Mouse (Mus musculus) hindbrain, embryonic 13.5 days (tissue): Measurements from ENCODE around the gene Strap. TPM values are rescaled to one million over a fixed set of nuclear protein-coding genes. Genes with fewer than 3 reads are reported as not detected.

Experiments used
- ATAC-seq: fragments of 200-750 bp; cut with Nextera tagmentation; 2 replicates; pipeline ENCODE4 v1.8.0; 2017; ENCODE audit warnings: moderate TSS enrichment; ENCODE audit not compliant: low FRiP score
- H3K27ac ChIP-seq: fragments of 300-500 bp; sonication (generic); 2 replicates; pipeline ENCODE4 v1.5.1; 2015; ENCODE audit warnings: inconsistent platforms, mild to moderate bottlenecking, moderate library complexity
- H3K27me3 ChIP-seq: fragments of 300-500 bp; sonication (generic); 2 replicates; pipeline ENCODE4 v1.6.1; 2015; ENCODE audit warnings: mild to moderate bottlenecking, inconsistent platforms
- H3K36me3 ChIP-seq: fragments of 300-500 bp; sonication (generic); 2 replicates; pipeline ENCODE4 v1.6.1; 2015; ENCODE audit warnings: mild to moderate bottlenecking, inconsistent platforms
- H3K4me1 ChIP-seq: fragments of 300-500 bp; sonication (generic); replicated peaks from 2 replicates; pipeline ENCODE4 v1.6.1; 2015; ENCODE audit warnings: inconsistent platforms
- H3K4me2 ChIP-seq: fragments of 300-500 bp; sonication (generic); 2 replicates; pipeline ENCODE4 v1.6.1; 2015; ENCODE audit warnings: inconsistent platforms, mild to moderate bottlenecking, moderate library complexity
- H3K4me3 ChIP-seq: fragments of 300-500 bp; sonication (generic); 2 replicates; pipeline ENCODE4 v1.5.1; 2015; ENCODE audit warnings: mild to moderate bottlenecking, inconsistent platforms
- H3K9ac ChIP-seq: fragments of 300-500 bp; sonication (generic); 2 replicates; pipeline ENCODE4 v1.6.1; 2015; ENCODE audit warnings: mild to moderate bottlenecking, inconsistent platforms
- H3K9me3 ChIP-seq: fragments of 300-500 bp; sonication (generic); 2 replicates; pipeline ENCODE4 v1.6.1; 2016; ENCODE audit warnings: inconsistent platforms
- WGBS: fragments of 180-500 bp; shearing (Covaris S2); methylation state at CpG from one replicate; pipeline ENCODE4 v1.1.7; 2015; 5-methylcytosine and 5-hydroxymethylcytosine counted together
- polyA plus RNA-seq: library from polyadenylated mRNA; unstranded; fragments of >200 nt; fragmentation: Nextera tagmentation; extraction: Ambion mirVana; gene quantifications from 2 replicates; pipeline ENCODE4 v1.2.1, GENCODE M21; 2015

Strap gene
- polyA plus RNA-seq, 1 experiment from 2014 or later = 171 TPM

DNA sequence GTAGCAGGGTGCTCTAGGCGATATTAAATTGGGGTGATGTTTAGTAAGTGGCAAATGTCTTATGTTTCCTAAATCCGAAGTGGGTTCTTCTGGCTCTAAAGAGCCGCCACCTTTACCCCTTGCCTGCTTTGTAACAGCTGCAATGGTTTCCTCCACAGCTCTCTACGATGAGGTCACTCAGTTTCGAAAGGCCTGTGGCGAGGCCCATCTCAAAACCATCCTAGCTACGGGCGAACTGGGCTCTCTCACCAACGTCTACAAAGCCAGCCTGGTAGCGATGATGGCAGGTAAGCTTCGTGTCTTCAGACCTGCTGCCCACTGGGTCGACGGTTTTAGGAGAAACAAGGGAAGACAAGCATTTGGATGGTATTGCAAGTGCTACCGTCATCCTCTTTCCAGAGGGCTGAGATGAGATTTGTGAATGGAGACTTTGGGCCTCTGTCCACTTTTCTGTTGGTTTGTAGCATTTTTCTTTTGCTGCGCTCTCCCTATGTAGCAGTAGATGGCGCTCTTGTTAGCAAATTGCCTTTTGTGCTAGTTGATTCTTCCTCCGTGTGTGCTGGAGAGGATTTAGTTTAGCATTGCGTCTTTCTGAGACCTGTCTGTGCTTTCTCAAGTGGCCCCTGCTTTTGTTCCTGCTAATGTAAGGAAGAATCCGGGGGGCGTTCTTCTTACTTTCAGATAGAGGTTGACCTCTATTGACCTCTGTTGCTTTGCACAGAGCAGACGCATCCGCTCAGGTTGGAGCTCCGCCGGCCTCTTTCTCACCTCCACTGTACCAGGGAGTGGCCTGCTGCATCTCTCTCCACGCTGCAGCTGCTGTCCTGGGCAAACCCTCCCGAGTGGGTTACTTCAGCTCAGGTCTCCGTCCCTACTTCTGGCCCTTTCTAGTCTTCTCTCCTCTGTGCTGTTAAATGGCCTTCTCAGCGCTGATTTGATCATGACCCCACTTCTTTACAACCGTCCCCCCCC lies 62.0 kb downstream of the Strap start:
- H3K4me1 ChIP-seq = no peaks in the 10 kb centered on the region
- ATAC-seq = no peak; the same call in 1 of the 2 replicates
- no peaks in the 10 kb centered on the region for H3K27me3 ChIP-seq
- no peak overlapping the region for H3K27ac ChIP-seq
- H3K9me3 ChIP-seq = peaks cover 8% of the 10 kb centered on the region
- H3K4me2 ChIP-seq = no peak overlapping the region
- H3K36me3 ChIP-seq = peaks cover 8% of the 10 kb centered on the region
- no peak overlapping the region for H3K4me3 ChIP-seq
- WGBS = 76% methylated on average over 29 of the region's 29 CpGs
- no peak overlapping the region for H3K9ac ChIP-seq

DNA sequence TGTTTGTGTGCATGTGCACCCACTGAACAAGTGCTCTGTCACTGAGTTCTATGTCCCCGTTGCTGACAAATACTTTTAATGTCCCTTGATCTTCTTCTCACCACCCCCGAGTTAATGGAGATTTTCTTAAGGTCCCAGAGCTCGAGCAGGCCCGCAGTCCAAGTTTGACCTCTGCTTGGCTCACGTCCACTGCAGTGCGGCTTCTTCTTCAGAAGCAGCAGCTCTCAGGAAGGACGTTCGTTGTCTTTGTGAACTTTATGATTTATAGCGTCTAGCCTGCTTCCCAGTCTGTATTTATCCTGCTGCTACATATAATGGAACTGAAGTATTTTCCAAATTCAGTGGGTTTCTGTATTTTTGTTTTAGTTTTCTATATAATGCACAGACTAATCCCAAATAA lies 64.4 kb downstream of the Strap start:
- 91% methylated on average over 9 of the region's 9 CpGs for WGBS
- Histone ChIP-seq H3K9ac (no peak overlapping the region), H3K27me3 (no peaks in the 10 kb centered on the region), H3K4me2 (no peak overlapping the region), H3K4me3 (no peak overlapping the region), H3K27ac (no peak overlapping the region), H3K9me3 (peaks cover 8% of the 10 kb centered on the region), H3K4me1 (no peaks in the 10 kb centered on the region), H3K36me3 (peaks cover 8% of the 10 kb centered on the region)
- no peak for ATAC-seq

Other genes starting within 250 kb of the Strap start
- 11.7 and 13.2 TPM in 2 replicates for gene Eps8, start 80.2 kb upstream of the Strap start, polyA plus RNA-seq
- gene Dera, start 19.5 kb downstream of the Strap start, polyA plus RNA-seq = 16.2 and 19.0 TPM in 2 replicates